16 mouse cellular contexts compared by ENCODE assay signal in the genomic region with DNA sequence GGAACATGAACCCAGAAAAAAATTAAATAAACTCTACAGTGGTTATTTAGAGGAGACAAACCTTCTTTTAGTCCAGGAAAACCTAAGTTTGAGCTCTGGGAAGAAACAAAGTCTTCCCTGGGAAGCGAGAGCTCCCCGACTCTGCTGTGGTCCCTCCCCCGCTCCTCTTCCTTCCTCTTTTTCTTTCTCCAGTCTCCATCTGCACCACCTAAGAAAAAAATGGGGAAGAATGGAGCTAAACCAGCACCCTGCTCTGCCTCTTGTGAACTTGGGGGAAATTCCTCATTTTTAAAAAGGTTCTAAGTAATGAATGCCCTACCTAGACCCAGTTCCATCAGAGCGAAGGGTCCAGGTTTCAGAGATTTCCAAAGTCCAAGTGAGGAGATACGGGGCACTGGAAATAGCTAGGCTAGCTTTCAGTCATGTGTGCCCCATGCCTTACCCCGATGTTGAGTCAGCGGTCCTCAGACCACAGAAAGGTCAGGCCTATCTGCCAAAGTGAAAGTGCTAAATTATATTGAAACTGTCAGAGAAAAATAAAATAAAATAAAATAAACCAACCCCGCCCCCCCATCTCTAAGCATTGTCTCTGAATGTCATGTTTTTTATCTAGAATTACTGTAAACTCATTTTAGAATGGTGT.
DNase-seq lines count a peak whose midpoint lies in the region; ATAC-seq lines count a peak whose summit lies in the region.
"Had no signal": no experiment of that assay in that cellular context is flagged by ENCODE, and none has a peak within 500 bp of the region (broad histone marks: within the 10 kb centered on the region; RNA-seq: fewer than 3 reads in every experiment).

No protein-coding gene starts in this region.

- no peak overlapping the region for H3K4me3 ChIP-seq in midbrain, embryonic 11.5 days (ENCODE audit: low read depth, low read length)
- H3K4me3 ChIP-seq: forebrain, embryonic 10.5 days; intestine, embryonic 15.5 days; left cerebral cortex, adult 2 months; limb, embryonic 15.5 days had no signal

- WGBS in midbrain, embryonic 11.5 days = 94% methylated on average over 8 of the region's 8 CpGs

- DNase-seq in adrenal gland, postnatal 25 days = peak; percentile 10
- no peak for DNase-seq in adrenal gland, postnatal 4 days (ENCODE audit: low spot score in 2 of 2)
- DNase-seq in layer of hippocampus, adult 11-12 months (ENCODE audit: low spot score) = peak; percentile 12
- DNase-seq in layer of hippocampus, adult 9-10 months (ENCODE audit: low spot score) = no peak
- DNase-seq in NIH3T3 (ENCODE audit: low read depth) = peak; percentile 53
- DNase-seq in midbrain, embryonic 11.5 days (ENCODE audit: low spot score, missing footprints) = no peak
- no peak for DNase-seq in thymus, postnatal 36 days
- DNase-seq: cerebellum, adult 8-10 months; midbrain, embryonic 14.5 days; right cerebral cortex, postnatal 14 days had no signal

- no peak overlapping the region for H3K4me2 ChIP-seq in midbrain, embryonic 11.5 days
- H3K4me2 ChIP-seq: intestine, embryonic 15.5 days; limb, embryonic 15.5 days had no signal

- H3K9me3 ChIP-seq in midbrain, embryonic 11.5 days (ENCODE audit: control insufficient read depth, low read length) = no peaks in the 10 kb centered on the region
- H3K9me3 ChIP-seq: forebrain, embryonic 10.5 days; intestine, embryonic 15.5 days; limb, embryonic 15.5 days had no signal

- no peak overlapping the region for H3K9ac ChIP-seq in midbrain, embryonic 11.5 days (ENCODE audit: low read length)
- H3K9ac ChIP-seq: intestine, embryonic 15.5 days; limb, embryonic 15.5 days had no signal

- H3K27me3 ChIP-seq in midbrain, embryonic 11.5 days (ENCODE audit: control insufficient read depth, insufficient read depth, low read length) = no peaks in the 10 kb centered on the region
- H3K27me3 ChIP-seq: intestine, embryonic 15.5 days; limb, embryonic 15.5 days had no signal

- ATAC-seq in megakaryocyte, adult 5-6 weeks (ENCODE audit: poor library complexity, severe bottlenecking) = peak; percentile 73
- no peak for ATAC-seq in midbrain, embryonic 11.5 days (ENCODE audit: low FRiP score)
- ATAC-seq: intestine, embryonic 15.5 days; lung, postnatal 0 days had no signal

- H3K4me1 ChIP-seq in midbrain, embryonic 11.5 days (ENCODE audit: control insufficient read depth, insufficient read depth, low read length) = no peaks in the 10 kb centered on the region
- H3K4me1 ChIP-seq: intestine, embryonic 15.5 days had no signal

- H3K27ac ChIP-seq in midbrain, embryonic 11.5 days (ENCODE audit: low read depth, low read length) = no peak overlapping the region
- H3K27ac ChIP-seq: forebrain, embryonic 10.5 days; intestine, embryonic 15.5 days; left cerebral cortex, adult 2 months; limb, embryonic 15.5 days had no signal

- H3K36me3 ChIP-seq in midbrain, embryonic 11.5 days (ENCODE audit: control insufficient read depth, insufficient read depth, low read length) = no peaks in the 10 kb centered on the region
- H3K36me3 ChIP-seq: forebrain, embryonic 10.5 days; intestine, embryonic 15.5 days; limb, embryonic 15.5 days had no signal

Comparison
In these comparisons a context has a peak if more than half of its experiments do, and no peak if none do; other contexts are left out.
1. DNase-seq: peak in adrenal gland, postnatal 25 days (single experiment), layer of hippocampus, adult 11-12 months (single experiment) and NIH3T3 (single experiment); none in adrenal gland, postnatal 4 days (0 of 2), layer of hippocampus, adult 9-10 months (single experiment), midbrain, embryonic 11.5 days (single experiment) and thymus, postnatal 36 days (0 of 2).